In genomic region chr14:52304644-52305271, GRCm38 (mm10) we compare ENCODE assay signal across 8 mouse cellular contexts. TPM values are rescaled to one million over a fixed set of nuclear protein-coding genes. Genes with fewer than 3 reads are reported as not detected.
A peak's percentile ranks its signal among the peaks of the same experiment; 100 is the strongest.
DNase-seq lines count a peak whose midpoint lies in the region; ATAC-seq lines count a peak whose summit lies in the region.

Gene Mettl3, minus strand, starts transcription at chr14:52305128.

- peak; percentile 100 for DNase-seq in adipocyte (ENCODE audit: low spot score)
- peak; percentile 98 for DNase-seq in embryo, embryonic 10 days (ENCODE audit: low spot score)
- peak; percentile 87 for DNase-seq in gastrocnemius, postnatal 10 days
- DNase-seq in induced T-regulatory cell, adult 2 months (ENCODE audit: low read depth): peak; percentile 96
- peak; percentile 82 to 94 for DNase-seq in left cerebral cortex, adult 9 months (ENCODE audit: low spot score in 2 of 2)
- DNase-seq in right cerebral cortex, postnatal 14 days: peak; percentile 89
- DNase-seq in urinary bladder, postnatal 36 days (ENCODE audit: low spot score in 2 of 2): peak; percentile 89 to 91

- ATAC-seq in megakaryocyte progenitor cell, adult 5-6 weeks (replicated peaks; ENCODE audit: poor library complexity): peak; percentile 92

RNA-seq across cellular contexts. Expression of gene Mettl3, which starts in this region (rescaled TPM):
- total RNA-seq in gastrocnemius, postnatal 10 days (2021): 10 to 100 TPM; 16.3 to 17.3 TPM
- 49.6 and 50.3 TPM in 2 replicates for total RNA-seq in megakaryocyte progenitor cell, adult 5-6 weeks (2015)
- 40.3 and 40.8 TPM in 2 replicates for total RNA-seq in megakaryocyte progenitor cell, adult 5-6 weeks (2017)

Comparison
In these comparisons a context has a peak if more than half of its experiments do, and no peak if none do; other contexts are left out.
1. Peak in every context shown above with its lines: DNase-seq and ATAC-seq.